Mouse (Mus musculus): Measurements from ENCODE around the gene Wfdc16.
"Not testable (repeated sequence)": the region's sequence is repeated elsewhere in the genome, so short reads cannot be mapped to it uniquely, and the experiment has no call there.

Gene Wfdc16

DNA sequence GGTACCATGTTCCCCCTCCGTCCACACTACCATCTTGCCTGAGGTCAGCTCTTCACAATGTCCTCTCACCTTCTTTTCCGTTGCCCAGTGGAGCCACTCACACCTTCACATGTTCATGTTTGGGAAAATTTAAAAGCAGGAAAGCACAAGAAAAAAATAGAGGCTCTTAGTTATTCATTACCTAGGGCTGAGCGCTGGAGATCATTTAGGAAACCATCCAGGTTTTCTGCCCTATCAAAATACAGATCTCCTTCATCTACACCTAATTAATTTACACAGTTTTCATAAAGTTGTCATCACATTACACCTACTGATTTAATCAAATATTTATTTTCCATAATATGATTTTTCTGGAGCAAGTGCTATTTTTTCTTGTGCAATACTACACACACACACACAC is at the start of gene Wfdc16:
Gene Wfdc16 (minus strand): TSS at position 101 of the 400 bp plus-strand sequence.
- no peak for DNase-seq (ENCODE audit: low spot score)

GRCm38 (mm10) chr2:164684807-164685206 is 46.2 kb upstream of the Wfdc16 start, which contains the start of gene Wfdc13:
Gene Wfdc13 (plus strand): TSS chr2:164685107.
- DNase-seq (ENCODE audit: low spot score), result no peak

- DNase-seq (ENCODE audit: low spot score), result no peak
Measured at GRCm38 (mm10) chr2:164679906-164680305, 41.3 kb upstream of the Wfdc16 start.

DNA sequence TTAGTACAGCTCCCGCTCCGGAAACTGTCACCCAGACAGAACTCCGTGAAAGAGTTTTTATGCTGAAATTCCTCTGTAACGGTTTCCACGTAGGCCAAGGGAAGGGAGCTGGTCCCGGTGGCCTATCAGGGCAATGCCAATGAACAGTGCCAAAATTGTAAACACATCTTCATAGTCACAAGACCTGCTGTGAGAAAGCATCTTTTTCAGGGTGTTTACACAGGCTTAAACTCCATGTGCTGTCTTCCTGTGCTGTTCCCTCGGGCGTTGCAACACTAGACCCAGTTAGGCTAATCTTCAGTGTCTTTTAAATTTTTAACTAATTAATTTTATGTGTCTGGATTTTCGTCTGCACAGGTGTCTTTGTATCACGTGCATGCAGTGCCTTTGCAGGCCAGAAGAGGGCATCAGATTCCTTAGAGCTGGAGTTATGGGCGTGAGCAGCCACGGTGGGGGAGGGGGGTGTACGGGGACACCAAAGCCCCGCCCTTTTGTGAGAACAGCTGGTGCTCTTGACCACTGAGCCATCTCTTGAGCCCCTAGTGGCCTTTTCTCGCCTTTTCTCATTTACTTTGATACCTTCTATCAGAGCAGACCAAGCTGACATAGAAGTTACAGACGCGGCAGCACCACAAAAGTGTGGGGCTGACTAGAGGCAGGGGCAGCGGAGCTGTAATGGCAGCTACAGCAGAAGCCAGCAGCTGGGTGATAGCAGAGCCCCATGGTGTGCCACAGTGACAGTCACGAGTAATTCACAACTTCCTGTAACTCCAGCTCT is 40.4 kb upstream of the Wfdc16 start:
- peak; percentile 42 for DNase-seq (ENCODE audit: low spot score)

GRCm38 (mm10) chr2:164676916-164677685 is 38.5 kb upstream of the Wfdc16 start:
- DNase-seq (ENCODE audit: low spot score), result no peak

DNA sequence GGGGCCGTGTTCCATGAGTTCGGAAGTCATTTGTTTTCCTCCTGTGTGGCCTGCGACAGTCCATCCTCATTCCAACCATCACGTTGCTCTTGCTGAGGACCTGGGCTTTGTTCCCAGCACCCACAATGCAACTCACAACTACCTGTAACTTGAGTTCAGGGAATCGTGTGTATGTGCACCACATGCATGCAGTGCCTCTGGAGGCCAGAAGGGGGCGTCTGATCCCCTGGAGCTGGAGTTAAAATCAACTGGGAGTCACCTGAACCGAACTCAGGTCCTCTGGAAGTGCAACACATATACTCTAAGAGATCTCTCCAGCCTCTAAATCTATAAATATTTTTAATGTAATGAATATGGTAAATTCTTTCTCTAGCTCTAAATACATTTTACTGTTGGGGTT is 37.5 kb upstream of the Wfdc16 start:
- DNase-seq (ENCODE audit: low spot score), result no peak

DNA sequence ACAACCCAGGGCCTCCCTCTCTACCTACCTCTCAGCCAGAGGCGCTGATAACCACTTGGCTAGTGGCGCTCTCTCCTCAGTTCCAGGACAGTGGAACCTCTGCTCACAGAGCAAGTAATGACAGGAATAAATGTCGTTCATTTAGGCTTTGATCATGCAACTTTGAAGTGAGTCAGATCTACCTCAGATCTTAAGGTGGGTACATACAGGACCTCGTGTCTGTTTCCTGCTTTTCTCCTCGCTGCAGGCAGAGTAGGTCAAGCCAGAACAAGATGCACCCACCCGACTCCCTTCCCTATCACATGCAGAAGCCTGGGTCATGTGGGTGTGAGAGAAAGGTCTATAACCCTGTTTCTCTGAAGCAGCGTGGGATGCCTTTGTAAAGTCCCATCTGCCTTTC is 35.4 kb upstream of the Wfdc16 start, which contains the start of gene Wfdc11:
Gene Wfdc11 (minus strand): TSS at position 101 of the 400 bp plus-strand sequence.
- no peak for DNase-seq (ENCODE audit: low spot score)

- DNase-seq (ENCODE audit: low spot score), result no peak
Measured at GRCm38 (mm10) chr2:164670938-164671337, 32.3 kb upstream of the Wfdc16 start.

DNA sequence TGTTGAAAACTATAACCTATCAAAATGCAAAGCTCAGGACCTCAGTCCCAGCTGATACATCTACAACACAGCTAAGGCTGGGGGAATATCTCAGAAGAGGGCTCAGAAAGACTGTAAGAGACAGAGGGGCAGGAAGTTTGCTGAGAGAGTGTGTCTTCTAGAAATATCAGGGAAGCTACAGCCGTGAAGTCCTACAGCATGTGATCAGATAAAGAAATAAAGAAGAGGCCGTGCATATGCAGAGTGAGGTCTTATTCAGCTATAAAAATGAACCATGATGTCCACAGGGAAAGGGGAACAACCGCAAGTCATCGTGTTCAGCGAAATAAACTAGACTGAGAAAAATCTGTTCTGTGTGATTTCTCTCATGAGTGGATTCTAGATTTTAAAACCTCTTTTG is 31.7 kb upstream of the Wfdc16 start:
- DNase-seq (ENCODE audit: low spot score), result no peak

GRCm38 (mm10) chr2:164664851-164665250 is 26.3 kb upstream of the Wfdc16 start:
- DNase-seq (ENCODE audit: low spot score), result no peak

DNA sequence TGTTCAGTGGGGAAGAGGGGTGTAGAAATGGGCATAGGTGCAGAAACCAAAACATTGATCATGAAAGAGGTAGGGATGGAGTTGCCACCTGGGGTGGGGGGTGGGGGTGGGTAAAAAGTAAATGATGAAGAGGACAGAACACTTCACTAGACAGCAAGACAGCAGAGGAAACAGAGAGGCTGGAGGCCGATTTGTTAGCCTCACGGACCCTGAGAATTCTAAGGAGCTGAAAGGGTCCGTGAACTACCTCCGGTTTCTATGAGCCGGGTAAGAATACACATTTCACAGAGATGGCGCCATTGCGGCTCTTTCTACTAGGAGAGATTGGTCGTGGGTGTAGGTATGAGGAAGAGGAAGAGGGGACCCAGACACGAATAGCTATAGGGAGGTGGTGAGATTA is 17.9 kb upstream of the Wfdc16 start, which contains the start of gene Wfdc9:
Gene Wfdc9 (minus strand): TSS at position 101 of the 400 bp plus-strand sequence.
- DNase-seq (ENCODE audit: low spot score), result no peak

GRCm38 (mm10) chr2:164655858-164656257 is 17.3 kb upstream of the Wfdc16 start, which contains the start of gene Wfdc10:
Gene Wfdc10 (plus strand): TSS chr2:164656046.
- DNase-seq (ENCODE audit: low spot score), result peak; percentile 15

- DNase-seq (ENCODE audit: low spot score), result no peak
Measured at GRCm38 (mm10) chr2:164641881-164642673, 3.5 kb upstream of the Wfdc16 start.

DNA sequence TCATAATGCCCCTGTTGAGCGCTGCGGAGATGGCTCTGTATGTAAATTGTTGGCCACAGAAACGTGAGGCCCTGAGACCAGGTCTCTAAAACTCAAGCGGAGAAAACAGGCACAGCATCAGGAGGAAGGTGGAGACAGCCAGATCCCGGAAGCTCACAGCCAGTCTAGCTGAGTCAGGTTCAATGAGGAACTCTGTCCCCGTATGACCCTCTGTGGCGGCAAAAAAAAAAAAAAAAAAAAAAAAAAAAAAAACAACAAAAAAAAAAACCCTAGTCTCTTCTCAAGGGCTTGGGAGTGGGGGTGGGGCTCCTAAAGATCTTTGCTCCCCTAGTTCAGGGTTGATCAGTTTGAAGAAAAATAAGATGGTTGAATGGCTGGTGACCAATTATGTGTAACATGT is 2.5 kb upstream of the Wfdc16 start:
- no peak for DNase-seq (ENCODE audit: low spot score)

DNA sequence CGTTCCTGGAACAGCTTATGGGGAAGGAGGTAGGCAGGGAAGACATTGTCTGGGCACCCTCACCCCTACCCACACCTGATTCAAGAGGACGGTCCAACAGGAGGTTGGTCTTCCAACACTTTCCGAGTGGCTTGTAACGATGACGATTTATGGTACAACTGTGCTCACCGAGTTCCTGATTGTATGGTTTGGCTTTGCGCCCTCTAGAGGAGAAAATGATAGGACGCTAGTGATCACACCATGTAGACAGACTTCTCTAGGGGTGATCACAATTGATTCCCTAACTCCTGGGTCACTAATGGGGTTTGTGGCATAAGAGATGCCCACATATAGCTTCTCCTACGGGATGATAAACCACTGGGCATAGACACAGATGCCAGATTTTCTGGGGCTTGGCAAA is 3.3 kb downstream of the Wfdc16 start:
- DNase-seq (ENCODE audit: low spot score), result peak; percentile 5

DNA sequence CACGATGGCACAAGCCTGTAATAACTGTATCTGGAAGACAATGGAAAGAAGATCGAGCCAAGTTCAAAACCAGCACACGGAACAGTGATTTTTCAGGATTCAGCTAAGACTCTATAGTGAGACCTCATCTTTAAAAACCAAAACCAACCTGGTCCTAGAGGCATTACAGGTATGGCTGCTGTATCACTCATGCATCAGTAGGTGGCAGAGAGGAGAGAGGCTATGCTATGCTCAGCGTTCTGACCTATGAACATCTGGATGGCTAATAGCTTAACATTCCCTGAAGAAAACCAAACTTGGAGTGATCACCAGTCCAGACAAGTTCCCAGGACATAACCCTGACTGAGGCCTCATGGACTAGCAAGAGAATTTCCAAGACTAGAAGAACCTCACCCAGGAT is 16.8 kb downstream of the Wfdc16 start:
- no peak for DNase-seq (ENCODE audit: low spot score)

DNA sequence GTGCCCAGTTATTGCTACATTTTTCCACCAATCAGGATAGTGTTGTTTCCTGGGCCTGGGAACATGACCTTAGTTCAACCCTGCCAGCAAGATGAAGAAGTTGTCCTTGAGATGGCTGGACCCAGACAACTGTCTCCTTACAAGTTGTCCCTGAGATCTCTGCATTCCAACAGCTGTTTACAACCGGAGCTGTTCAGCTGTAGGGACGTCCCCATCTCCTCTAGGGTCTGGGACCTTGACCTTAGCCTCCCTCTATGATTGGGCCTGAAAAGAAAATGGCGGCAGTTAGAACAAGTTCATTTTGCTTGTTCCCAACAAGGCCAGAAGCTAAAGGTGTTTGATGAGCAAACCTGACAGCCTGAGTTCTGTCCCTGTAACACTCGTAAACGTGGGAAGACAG is 19.5 kb downstream of the Wfdc16 start:
- DNase-seq (ENCODE audit: low spot score), result no peak

GRCm38 (mm10) chr2:164615386-164615785 is 23.2 kb downstream of the Wfdc16 start:
- no peak for DNase-seq (ENCODE audit: low spot score)

- DNase-seq (ENCODE audit: low spot score), result not testable (repeated sequence)
Measured at GRCm38 (mm10) chr2:164613471-164613870, 25.1 kb downstream of the Wfdc16 start, which contains the start of the genes Wfdc6b and Wfdc8. Gene Wfdc6b (plus strand): TSS chr2:164613522. Gene Wfdc8 (minus strand): TSS chr2:164613626.

GRCm38 (mm10) chr2:164608781-164609180 is 29.8 kb downstream of the Wfdc16 start:
- no peak for DNase-seq (ENCODE audit: low spot score)

GRCm38 (mm10) chr2:164604411-164604810 is 34.2 kb downstream of the Wfdc16 start:
- no peak for DNase-seq (ENCODE audit: low spot score)

DNA sequence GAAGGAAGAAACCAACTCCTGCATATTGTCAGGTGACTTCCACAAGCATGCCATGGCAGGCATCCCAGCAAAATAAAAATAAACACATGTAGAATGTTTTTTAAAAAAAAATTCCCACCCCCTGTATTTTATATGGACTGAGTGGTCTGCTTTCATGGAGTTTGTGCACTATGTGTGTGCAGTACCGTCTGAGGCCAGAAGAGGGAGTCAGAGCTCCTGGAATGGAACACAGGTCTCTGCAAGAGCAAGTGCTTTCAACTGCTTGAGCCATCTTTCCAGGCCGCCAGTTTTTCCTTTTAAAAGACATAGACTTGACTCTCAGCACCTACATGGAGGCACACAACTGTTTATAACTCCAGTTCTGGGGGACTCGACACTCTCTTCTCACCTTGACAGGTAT is 35.1 kb downstream of the Wfdc16 start:
- DNase-seq (ENCODE audit: low spot score), result no peak

Measured in c-Kit-positive CD71-positive TER-119-positive erythroid progenitor cells, embryonic 14.5 days (primary cell).